Mouse (Mus musculus): ENCODE results near the gene Ush1g. TPM values are rescaled to one million over a fixed set of nuclear protein-coding genes. Genes with fewer than 3 reads are reported as not detected.
A peak's percentile ranks its signal among the peaks of the same experiment; 100 is the strongest.

Ush1g gene
- polyA plus RNA-seq, 1 experiment: 0.05 TPM

DNA sequence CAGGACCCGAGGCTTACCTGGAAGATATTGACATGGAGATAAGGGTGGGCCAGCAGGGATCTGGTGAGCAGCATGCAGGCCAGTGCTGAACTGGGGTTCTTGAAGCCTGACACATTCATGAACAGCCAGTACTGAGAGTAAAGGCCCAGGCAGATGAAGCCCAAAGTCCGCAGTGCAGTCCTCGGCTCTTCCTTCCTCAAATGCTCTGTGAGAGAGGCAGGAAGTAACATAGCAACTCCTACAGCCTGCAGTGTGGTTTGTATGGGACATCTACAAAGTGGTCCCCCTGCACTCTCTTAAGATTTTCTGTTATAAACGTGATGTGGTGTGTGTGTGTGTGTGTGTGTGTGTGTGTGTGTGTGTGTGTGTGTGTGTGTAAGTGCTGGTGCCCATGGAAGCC lies 36.6 kb downstream of the Ush1g start:
- WGBS: 31% methylated on average over 4 of the region's 4 CpGs
- Histone ChIP-seq H3K4me1 (ENCODE audit: control insufficient read depth, insufficient read depth, low read length) (no peaks in the 10 kb centered on the region), H3K27ac (ENCODE audit: insufficient read depth, low read depth, low read length) (no peak overlapping the region), H3K36me3 (ENCODE audit: control insufficient read depth, insufficient read depth, low read length) (no peaks in the 10 kb centered on the region), H3K4me3 (ENCODE audit: insufficient read depth, low read depth, low read length) (no peak overlapping the region), H3K27me3 (replicated peaks; ENCODE audit: control insufficient read depth, insufficient read depth, low read length) (no peaks in the 10 kb centered on the region)
- DNase-seq: no peak
- TF ChIP-seq CTCF (conservative IDR thresholded peaks at IDR 0.05; ENCODE audit: insufficient read depth, insufficient read length, low read depth, low read length) (no peak), POLR2A (IDR thresholded peaks at IDR 0.05; ENCODE audit: low read depth, low read length) (no peak)

DNA sequence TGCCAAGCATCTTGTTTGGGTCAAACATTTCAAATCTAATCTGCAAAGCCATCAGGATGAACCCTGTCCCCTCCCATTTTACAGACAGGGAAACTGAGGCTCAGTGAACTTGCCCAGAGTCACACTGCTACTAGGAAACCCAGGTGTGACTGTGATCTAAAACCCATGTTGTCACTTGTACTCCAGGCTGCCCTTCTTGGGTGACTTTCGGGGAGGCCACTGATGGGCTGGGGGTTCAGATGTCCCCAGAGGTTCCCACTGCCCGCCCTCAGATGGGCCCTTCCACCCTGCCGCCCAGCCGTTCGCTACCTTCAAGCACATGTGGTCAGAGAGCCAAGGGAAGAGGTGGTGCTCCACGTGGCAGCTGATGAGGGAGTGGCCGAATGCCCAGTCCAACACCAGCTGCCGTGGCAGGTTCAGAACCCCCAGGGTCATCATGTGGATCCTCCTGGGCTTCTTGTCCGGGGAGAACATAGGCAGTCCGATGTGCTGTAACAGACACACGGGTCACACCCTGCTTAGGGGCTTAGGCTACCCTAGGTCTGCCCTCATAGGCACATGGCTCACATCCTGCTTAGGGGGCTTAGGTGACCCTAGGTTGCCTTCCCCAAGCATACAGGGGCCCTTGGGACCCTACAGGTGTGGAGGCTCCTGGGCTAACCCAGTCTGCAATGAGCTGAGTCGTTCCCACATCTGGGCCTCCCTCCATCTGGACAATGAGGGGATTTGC lies 37.8 kb downstream of the Ush1g start:
- H3K36me3 ChIP-seq (ENCODE audit: control insufficient read depth, insufficient read depth, low read length): no peaks in the 10 kb centered on the region
- 81% methylated on average over 12 of the region's 12 CpGs for WGBS
- no peaks in the 10 kb centered on the region for H3K4me1 ChIP-seq (ENCODE audit: control insufficient read depth, insufficient read depth, low read length)
- no peak overlapping the region for H3K4me3 ChIP-seq (ENCODE audit: insufficient read depth, low read depth, low read length)
- TF ChIP-seq POLR2A (IDR thresholded peaks at IDR 0.05; ENCODE audit: low read depth, low read length) (no peak), CTCF (conservative IDR thresholded peaks at IDR 0.05; ENCODE audit: insufficient read depth, insufficient read length, low read depth, low read length) (no peak)
- DNase-seq: no peak
- no peaks in the 10 kb centered on the region for H3K27me3 ChIP-seq (replicated peaks; ENCODE audit: control insufficient read depth, insufficient read depth, low read length)
- no peak overlapping the region for H3K27ac ChIP-seq (ENCODE audit: insufficient read depth, low read depth, low read length)

DNA sequence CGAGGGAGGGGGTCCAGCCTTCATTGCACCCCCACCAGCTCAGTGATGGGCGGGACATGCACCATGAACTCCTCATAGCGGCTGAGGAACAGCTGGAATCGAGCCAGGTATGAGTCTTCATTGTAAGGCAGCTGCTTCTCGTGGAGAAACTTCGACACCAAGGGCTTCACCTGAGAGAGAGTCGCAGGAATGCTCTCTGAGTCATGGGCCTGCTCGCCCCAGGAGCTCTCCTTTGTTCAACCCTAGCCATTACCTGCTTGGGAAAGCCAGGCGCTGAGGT lies 38.4 kb downstream of the Ush1g start:
- TF ChIP-seq CTCF (conservative IDR thresholded peaks at IDR 0.05; ENCODE audit: insufficient read depth, insufficient read length, low read depth, low read length) (no peak), POLR2A (IDR thresholded peaks at IDR 0.05; ENCODE audit: low read depth, low read length) (no peak)
- no peak overlapping the region for H3K4me3 ChIP-seq (ENCODE audit: insufficient read depth, low read depth, low read length)
- H3K4me1 ChIP-seq (ENCODE audit: control insufficient read depth, insufficient read depth, low read length): no peaks in the 10 kb centered on the region
- no peaks in the 10 kb centered on the region for H3K27me3 ChIP-seq (replicated peaks; ENCODE audit: control insufficient read depth, insufficient read depth, low read length)
- WGBS: 74% methylated on average over 9 of the region's 9 CpGs
- H3K36me3 ChIP-seq (ENCODE audit: control insufficient read depth, insufficient read depth, low read length): no peaks in the 10 kb centered on the region
- DNase-seq: no peak
- no peak overlapping the region for H3K27ac ChIP-seq (ENCODE audit: insufficient read depth, low read depth, low read length)

DNA sequence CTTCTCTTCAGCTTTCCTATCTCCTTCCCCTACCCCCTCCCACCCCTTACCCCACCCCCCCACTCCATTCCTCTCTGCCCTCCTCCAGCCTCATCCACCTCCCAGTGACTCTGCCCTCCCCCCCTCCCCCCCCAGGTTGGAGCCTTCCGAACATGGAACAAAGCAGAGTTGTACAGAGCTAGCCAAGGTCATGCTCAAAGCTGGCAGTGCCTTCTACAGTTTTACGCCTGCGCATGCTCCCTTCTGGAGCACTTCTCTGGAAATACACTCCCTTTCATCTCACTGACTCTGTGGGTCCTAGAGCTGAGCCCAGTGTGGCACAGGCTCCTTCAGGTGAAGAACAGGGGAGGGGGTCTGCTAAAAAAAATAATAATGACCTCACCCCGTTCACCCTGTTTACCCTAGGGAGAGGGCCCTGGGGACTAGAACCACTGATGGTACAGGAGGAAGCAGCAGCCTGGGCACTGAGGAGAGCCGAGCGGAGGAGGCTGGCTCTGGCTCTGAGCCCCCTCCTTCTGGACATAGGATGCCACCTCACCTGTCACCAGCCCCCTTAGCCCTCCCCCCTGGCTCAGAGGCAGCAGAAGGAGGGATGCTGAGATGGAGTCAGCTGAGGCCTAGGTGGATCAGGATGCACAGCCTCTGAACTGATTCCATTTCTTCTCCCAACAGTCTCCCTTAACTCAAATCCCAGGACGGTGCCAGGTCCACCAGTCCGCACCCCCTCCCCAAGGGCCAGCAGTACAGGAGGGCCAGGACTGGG lies 38.9 kb downstream of the Ush1g start:
- Histone ChIP-seq H3K4me1 (ENCODE audit: control insufficient read depth, insufficient read depth, low read length) (no peaks in the 10 kb centered on the region), H3K36me3 (ENCODE audit: control insufficient read depth, insufficient read depth, low read length) (no peaks in the 10 kb centered on the region), H3K27me3 (replicated peaks; ENCODE audit: control insufficient read depth, insufficient read depth, low read length) (no peaks in the 10 kb centered on the region), H3K27ac (ENCODE audit: insufficient read depth, low read depth, low read length) (peak overlapping the region; percentile 41; the same call in 1 of the 2 replicates), H3K4me3 (ENCODE audit: insufficient read depth, low read depth, low read length) (no peak overlapping the region)
- peak; percentile 33 for DNase-seq
- WGBS: 77% methylated on average over 8 of the region's 8 CpGs
- TF ChIP-seq POLR2A (IDR thresholded peaks at IDR 0.05; ENCODE audit: low read depth, low read length) (no peak), CTCF (conservative IDR thresholded peaks at IDR 0.05; ENCODE audit: insufficient read depth, insufficient read length, low read depth, low read length) (no peak)

DNA sequence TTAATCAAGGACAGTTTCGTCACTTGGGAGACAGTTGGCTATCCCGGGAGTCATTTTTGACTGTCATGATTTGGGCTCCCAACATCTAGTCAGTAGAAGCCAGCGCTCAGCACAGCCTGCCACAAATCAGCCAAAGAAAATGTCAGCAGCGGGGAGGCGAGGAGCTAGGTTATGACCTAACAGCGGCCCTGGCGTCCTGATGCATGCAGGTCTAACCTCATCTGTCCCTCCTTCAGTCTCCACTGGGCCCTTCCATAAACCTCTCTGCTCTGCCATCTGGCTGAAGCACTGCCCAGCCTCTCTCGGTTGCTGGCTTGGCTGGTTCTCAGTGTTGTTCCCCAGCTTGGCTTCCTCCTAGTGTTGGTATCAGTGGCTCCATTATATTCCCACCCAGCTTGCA lies 39.5 kb downstream of the Ush1g start:
- Histone ChIP-seq H3K4me1 (ENCODE audit: control insufficient read depth, insufficient read depth, low read length) (peaks cover 3% of the 10 kb centered on the region; the same call in 1 of the 2 replicates), H3K4me3 (ENCODE audit: insufficient read depth, low read depth, low read length) (no peak overlapping the region), H3K27me3 (replicated peaks; ENCODE audit: control insufficient read depth, insufficient read depth, low read length) (no peaks in the 10 kb centered on the region), H3K36me3 (ENCODE audit: control insufficient read depth, insufficient read depth, low read length) (no peaks in the 10 kb centered on the region), H3K27ac (ENCODE audit: insufficient read depth, low read depth, low read length) (peak overlapping the region; percentile 51; the same call in 1 of the 2 replicates)
- TF ChIP-seq CTCF (conservative IDR thresholded peaks at IDR 0.05; ENCODE audit: insufficient read depth, insufficient read length, low read depth, low read length) (no peak), POLR2A (IDR thresholded peaks at IDR 0.05; ENCODE audit: low read depth, low read length) (no peak)
- 67% methylated on average over 8 of the region's 8 CpGs for WGBS
- DNase-seq: no peak

DNA sequence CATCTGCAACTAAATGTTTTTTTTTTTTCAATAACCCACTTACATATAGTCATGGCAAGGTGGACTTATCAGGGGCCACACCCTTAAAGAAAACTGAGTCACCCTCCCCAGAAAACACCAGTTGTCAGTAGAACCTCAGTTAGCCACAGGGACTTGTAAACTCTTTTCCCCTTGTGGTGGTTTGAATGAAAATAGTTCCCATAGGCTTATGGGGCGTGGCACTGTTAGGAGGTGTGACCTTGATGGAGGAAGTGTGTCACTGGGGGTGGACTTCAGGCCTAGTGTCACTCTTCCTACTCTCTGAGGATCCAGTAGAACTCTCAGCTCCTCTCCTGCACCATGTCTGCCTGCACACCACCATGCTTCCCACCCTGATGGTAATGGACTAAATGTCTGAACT lies 42.1 kb downstream of the Ush1g start:
- no peak overlapping the region for H3K27ac ChIP-seq (ENCODE audit: insufficient read depth, low read depth, low read length)
- no peak for TF ChIP-seq CTCF (conservative IDR thresholded peaks at IDR 0.05; ENCODE audit: insufficient read depth, insufficient read length, low read depth, low read length)
- TF ChIP-seq POLR2A (IDR thresholded peaks at IDR 0.05; ENCODE audit: low read depth, low read length): no peak
- WGBS: 87% methylated on average over 1 of the region's 1 CpGs
- peaks cover 3% of the 10 kb centered on the region; the same call in 1 of the 2 replicates for H3K4me1 ChIP-seq (ENCODE audit: control insufficient read depth, insufficient read depth, low read length)
- H3K4me3 ChIP-seq (ENCODE audit: insufficient read depth, low read depth, low read length): no peak overlapping the region
- no peak for DNase-seq
- H3K36me3 ChIP-seq (ENCODE audit: control insufficient read depth, insufficient read depth, low read length): no peaks in the 10 kb centered on the region
- no peaks in the 10 kb centered on the region for H3K27me3 ChIP-seq (replicated peaks; ENCODE audit: control insufficient read depth, insufficient read depth, low read length)

DNA sequence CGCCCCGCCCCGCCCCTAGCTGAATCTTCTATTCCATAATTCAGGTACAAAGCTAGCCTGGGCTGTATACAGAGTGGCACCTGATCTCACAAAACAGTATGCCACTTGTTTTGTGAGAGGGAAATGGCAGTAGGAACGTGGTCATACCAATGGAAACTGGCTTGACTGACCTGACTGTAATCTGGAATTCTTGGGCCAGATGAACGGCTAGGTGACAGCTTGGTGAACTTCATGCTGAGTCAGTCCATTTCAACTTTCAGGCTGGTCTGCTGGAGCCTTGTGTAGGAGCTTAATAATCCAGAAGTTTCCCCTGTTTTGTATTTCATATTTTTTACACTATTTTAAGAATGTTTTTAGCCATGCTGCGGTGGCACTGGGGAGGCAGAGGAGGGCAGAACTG lies 43.7 kb downstream of the Ush1g start:
- Histone ChIP-seq H3K27ac (ENCODE audit: insufficient read depth, low read depth, low read length) (no peak overlapping the region), H3K4me1 (ENCODE audit: control insufficient read depth, insufficient read depth, low read length) (peaks cover 3% of the 10 kb centered on the region; the same call in 1 of the 2 replicates), H3K36me3 (ENCODE audit: control insufficient read depth, insufficient read depth, low read length) (no peaks in the 10 kb centered on the region), H3K27me3 (replicated peaks; ENCODE audit: control insufficient read depth, insufficient read depth, low read length) (no peaks in the 10 kb centered on the region), H3K4me3 (ENCODE audit: insufficient read depth, low read depth, low read length) (no peak overlapping the region)
- no peak for DNase-seq
- 74% methylated on average over 6 of the region's 6 CpGs for WGBS
- TF ChIP-seq POLR2A (IDR thresholded peaks at IDR 0.05; ENCODE audit: low read depth, low read length): no peak
- no peak for TF ChIP-seq CTCF (conservative IDR thresholded peaks at IDR 0.05; ENCODE audit: insufficient read depth, insufficient read length, low read depth, low read length)
